Mouse (Mus musculus) forebrain, embryonic 13.5 days (tissue): ENCODE measurements around the gene Srrm3. TPM values are rescaled to one million over a fixed set of nuclear protein-coding genes. Genes with fewer than 3 reads are reported as not detected.

Source experiments
- ATAC-seq: fragments of 200-750 bp; cut with Nextera tagmentation; 2 replicates; pipeline ENCODE4 v1.8.0; 2017
- H3K27ac ChIP-seq: fragments of 300-500 bp; sonication (generic); 2 replicates; pipeline ENCODE4 v1.5.1; 2015; ENCODE audit warnings: inconsistent platforms, mild to moderate bottlenecking, moderate library complexity
- H3K27me3 ChIP-seq: fragments of 300-500 bp; sonication (generic); 2 replicates; pipeline ENCODE4 v1.6.1; 2015; ENCODE audit warnings: mild to moderate bottlenecking, inconsistent platforms
- H3K36me3 ChIP-seq: fragments of 300-500 bp; sonication (generic); 2 replicates; pipeline ENCODE4 v1.6.1; 2015; ENCODE audit warnings: mild to moderate bottlenecking, inconsistent platforms; ENCODE audit not compliant: poor library complexity, severe bottlenecking
- H3K4me1 ChIP-seq: fragments of 300-500 bp; sonication (generic); 2 replicates; pipeline ENCODE4 v1.6.1; 2015; ENCODE audit warnings: inconsistent platforms
- H3K4me2 ChIP-seq: fragments of 300-500 bp; sonication (generic); 2 replicates; pipeline ENCODE4 v1.6.1; 2015; ENCODE audit warnings: inconsistent platforms, mild to moderate bottlenecking, moderate library complexity
- H3K4me3 ChIP-seq: fragments of 300-500 bp; sonication (generic); 2 replicates; pipeline ENCODE4 v1.5.1; 2015; ENCODE audit warnings: mild to moderate bottlenecking, inconsistent platforms
- H3K9ac ChIP-seq: fragments of 300-500 bp; sonication (generic); 2 replicates; pipeline ENCODE4 v1.6.1; 2015; ENCODE audit warnings: mild to moderate bottlenecking, inconsistent platforms
- H3K9me3 ChIP-seq: fragments of 300-500 bp; sonication (generic); replicated peaks from 2 replicates; pipeline ENCODE4 v1.6.1; 2016; ENCODE audit warnings: inconsistent platforms
- WGBS: fragments of 180-500 bp; shearing (Covaris S2); methylation state at CpG from one replicate; pipeline ENCODE4 v1.1.7; 2015; 5-methylcytosine and 5-hydroxymethylcytosine counted together
- polyA plus RNA-seq: library from polyadenylated mRNA; unstranded; fragments of >200 nt; fragmentation: Nextera tagmentation; extraction: Ambion mirVana; gene quantifications from 2 replicates; pipeline ENCODE4 v1.2.1, GENCODE M21; 2015

The Srrm3 gene
- 45.8 and 52.8 TPM in 2 replicates for polyA plus RNA-seq

DNA sequence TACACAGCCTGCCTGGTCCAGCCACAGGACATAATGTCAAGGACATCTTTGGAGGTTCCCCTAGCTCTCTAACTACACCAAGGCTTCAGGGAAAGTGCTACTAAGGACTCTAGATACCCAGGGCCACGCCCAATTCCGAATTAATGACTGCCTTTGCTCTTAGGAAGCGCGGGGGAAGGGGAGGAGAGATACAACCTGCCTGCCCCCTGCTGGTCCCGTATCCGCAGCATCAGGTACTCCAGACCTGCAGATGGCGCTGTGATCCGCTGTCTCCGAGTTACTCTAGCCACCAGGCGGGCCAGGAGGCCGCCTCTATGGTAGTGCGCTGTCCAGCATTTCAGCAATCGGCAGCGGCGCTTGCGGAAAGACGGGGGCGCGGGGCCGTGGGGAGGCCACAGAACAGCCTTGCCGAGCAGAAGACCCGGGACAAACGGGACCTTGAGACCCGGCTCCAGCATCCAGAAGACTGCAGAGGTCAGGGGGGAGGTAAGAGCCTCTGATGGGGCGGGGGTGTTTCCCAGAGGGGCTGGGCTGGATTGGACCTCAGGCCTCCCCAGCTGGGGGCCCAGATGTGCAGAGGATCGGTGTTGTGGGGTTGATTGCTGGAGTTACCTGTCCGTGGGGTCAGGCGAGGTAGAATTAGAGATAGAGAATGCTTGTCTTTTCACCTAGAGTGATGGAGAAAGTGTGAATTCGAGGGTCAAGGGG is at the start of gene Srrm3:
TSS of gene Srrm3 (plus strand) at position 336 of the 708 bp plus-strand sequence.
- WGBS, result 3% methylated on average over 29 of the region's 29 CpGs
- peak; percentile 77 for ATAC-seq
- Histone ChIP-seq H3K4me2 (peak within 1 kb of the TSS; percentile 68), H3K4me3 (peak within 1 kb of the TSS; percentile 60), H3K36me3 (no peaks in the 10 kb centered on the region), H3K27me3 (peaks cover 7% of the 10 kb centered on the region; the same call in 1 of the 2 replicates), H3K9ac (peak within 1 kb of the TSS; percentile 86), H3K9me3 (no peaks in the 10 kb centered on the region), H3K27ac (no peak within 1 kb of the TSS; the same call in 1 of the 2 replicates), H3K4me1 (peaks cover 18% of the 10 kb centered on the region)

DNA sequence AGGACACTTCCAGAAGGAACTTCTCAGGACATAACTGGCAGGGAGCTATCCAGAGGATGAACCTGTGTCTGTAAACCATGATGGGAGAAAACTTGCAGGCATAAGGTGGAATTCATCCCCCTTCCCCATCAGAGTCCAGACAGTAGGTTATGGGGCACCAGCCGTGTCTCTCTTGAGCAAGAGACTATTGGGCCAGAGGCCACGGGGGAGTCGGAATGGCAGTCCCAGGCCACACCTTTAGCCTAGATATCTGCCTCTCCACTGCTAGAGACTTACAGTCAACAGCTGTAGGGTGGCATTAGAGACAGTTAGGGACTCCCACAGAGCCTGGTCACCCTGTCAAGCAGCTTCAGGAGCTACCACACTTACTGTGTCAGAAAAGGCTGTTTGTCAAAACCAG is 44.8 kb upstream of the Srrm3 start:
- no peak overlapping the region for H3K9ac ChIP-seq

DNA sequence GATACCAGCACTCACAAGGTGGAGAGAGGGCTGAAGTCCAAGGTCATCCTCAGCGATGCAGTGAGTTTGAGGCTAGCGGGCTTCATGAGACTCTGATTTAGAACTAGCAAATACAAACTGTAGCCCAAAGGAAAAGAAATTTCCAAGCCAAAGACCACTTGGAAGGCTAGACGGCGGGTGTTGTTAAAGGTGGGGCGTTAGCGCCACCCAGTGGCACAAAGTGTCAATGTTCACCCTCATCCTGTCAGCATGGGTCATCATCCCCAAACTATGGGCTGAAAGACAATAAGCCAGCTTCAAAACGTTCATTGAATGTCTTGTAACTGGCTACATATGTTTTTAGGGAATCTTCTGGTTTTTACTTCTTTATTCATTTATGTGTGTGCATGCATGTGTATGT is 43.2 kb upstream of the Srrm3 start:
- Histone ChIP-seq H3K27ac (no peak overlapping the region), H3K4me1 (no peaks in the 10 kb centered on the region), H3K27me3 (no peaks in the 10 kb centered on the region; the same call in 1 of the 2 replicates), H3K36me3 (no peaks in the 10 kb centered on the region), H3K4me3 (no peak overlapping the region), H3K4me2 (no peak overlapping the region), H3K9ac (no peak overlapping the region), H3K9me3 (no peaks in the 10 kb centered on the region)
- WGBS, result under 1% methylated on average over 7 of the region's 7 CpGs
- 0 out of 2 replicates have a peak, but pooled peaks have one; percentile 24 for ATAC-seq

More for the DNA sequence above, 44.8 kb upstream of the Srrm3 start:
- Histone ChIP-seq H3K27me3 (no peaks in the 10 kb centered on the region; the same call in 1 of the 2 replicates), H3K9me3 (no peaks in the 10 kb centered on the region), H3K4me2 (no peak overlapping the region), H3K4me1 (no peaks in the 10 kb centered on the region), H3K4me3 (no peak overlapping the region), H3K36me3 (no peaks in the 10 kb centered on the region), H3K27ac (no peak overlapping the region)
- 89% methylated on average over 3 of the region's 3 CpGs for WGBS
- no peak for ATAC-seq

DNA sequence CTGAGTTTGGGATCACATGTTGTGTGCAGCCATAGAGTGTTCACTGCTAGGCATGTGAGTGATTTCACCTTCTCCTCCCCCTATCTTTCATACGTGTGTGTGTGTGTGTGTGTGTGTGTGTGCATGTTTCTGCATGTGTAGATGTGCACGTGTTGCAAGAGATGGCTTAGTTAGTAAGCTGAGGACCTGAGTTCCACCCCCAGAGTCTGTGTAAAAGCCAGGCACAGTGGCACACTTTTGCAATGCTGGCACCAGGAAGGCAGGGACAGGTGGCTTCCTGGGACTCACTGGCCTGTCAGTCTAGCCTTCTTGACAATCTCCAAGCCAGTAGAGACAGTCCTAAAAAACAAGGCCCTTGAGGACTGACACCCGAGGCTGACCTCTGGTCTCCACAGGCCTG is 41.7 kb upstream of the Srrm3 start:
- no peaks in the 10 kb centered on the region; the same call in 1 of the 2 replicates for H3K27me3 ChIP-seq
- H3K4me3 ChIP-seq, result no peak overlapping the region
- H3K9ac ChIP-seq, result no peak overlapping the region
- no peak overlapping the region for H3K4me2 ChIP-seq
- no peak overlapping the region for H3K27ac ChIP-seq
- no peaks in the 10 kb centered on the region for H3K9me3 ChIP-seq
- no peaks in the 10 kb centered on the region for H3K4me1 ChIP-seq
- ATAC-seq, result no peak
- WGBS, result 60% methylated on average over 3 of the region's 3 CpGs
- H3K36me3 ChIP-seq, result no peaks in the 10 kb centered on the region

DNA sequence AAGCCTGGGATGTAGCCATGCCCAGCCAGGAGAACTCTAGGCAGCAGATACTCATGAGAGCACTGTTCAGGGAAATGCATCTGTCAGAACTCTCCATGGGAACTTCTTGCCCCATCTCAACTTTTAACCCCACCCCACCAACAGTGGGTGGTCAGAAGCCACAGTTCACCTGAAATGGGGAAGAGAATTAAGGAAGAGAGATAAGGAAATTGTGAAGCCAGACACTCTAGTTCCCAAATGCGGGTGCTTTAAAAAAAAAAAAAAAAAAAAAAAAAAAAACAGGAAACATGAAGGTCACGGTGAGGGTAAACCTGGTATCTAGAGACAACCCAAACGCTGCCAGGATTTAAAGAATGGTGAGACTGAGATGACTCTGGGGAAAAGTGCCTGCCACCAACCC is 34.2 kb upstream of the Srrm3 start:
- no peaks in the 10 kb centered on the region for H3K36me3 ChIP-seq
- H3K4me1 ChIP-seq, result peaks cover 3% of the 10 kb centered on the region
- no peak overlapping the region for H3K27ac ChIP-seq
- no peak overlapping the region for H3K4me2 ChIP-seq
- H3K27me3 ChIP-seq, result 0 out of 2 replicates have a peak, but pooled peaks cover 5% of the 10 kb centered on the region
- 74% methylated on average over 3 of the region's 3 CpGs for WGBS
- H3K9me3 ChIP-seq, result no peaks in the 10 kb centered on the region
- ATAC-seq, result no peak
- no peak overlapping the region for H3K9ac ChIP-seq
- H3K4me3 ChIP-seq, result no peak overlapping the region

DNA sequence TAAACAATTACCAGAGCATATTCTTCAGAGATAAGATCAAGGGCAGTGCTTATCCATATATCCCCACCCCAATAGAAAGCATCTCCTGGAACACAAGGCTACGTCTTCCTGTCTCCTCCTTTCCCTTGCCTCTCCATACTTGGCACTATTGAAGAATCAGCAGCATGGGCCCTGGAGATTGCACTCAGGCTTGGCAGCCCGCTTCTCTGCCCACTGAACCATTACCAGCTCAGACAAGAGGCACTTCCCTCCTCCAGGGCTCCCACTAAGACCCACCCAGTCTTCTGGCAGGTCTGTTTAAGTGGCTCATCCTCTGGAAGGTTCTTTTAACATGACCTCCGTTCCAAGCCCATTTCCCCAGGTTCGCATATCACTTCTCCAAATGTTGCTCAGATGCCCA is 30.1 kb upstream of the Srrm3 start:
- Histone ChIP-seq H3K4me3 (no peak overlapping the region), H3K4me2 (no peak overlapping the region), H3K27ac (no peak overlapping the region), H3K4me1 (peaks cover 28% of the 10 kb centered on the region), H3K9me3 (no peaks in the 10 kb centered on the region), H3K36me3 (peaks cover 1% of the 10 kb centered on the region), H3K9ac (peak overlapping the region; percentile 12; the same call in 1 of the 2 replicates), H3K27me3 (0 out of 2 replicates have a peak, but pooled peaks cover 5% of the 10 kb centered on the region)
- 84% methylated on average over 4 of the region's 4 CpGs for WGBS
- ATAC-seq, result no peak

DNA sequence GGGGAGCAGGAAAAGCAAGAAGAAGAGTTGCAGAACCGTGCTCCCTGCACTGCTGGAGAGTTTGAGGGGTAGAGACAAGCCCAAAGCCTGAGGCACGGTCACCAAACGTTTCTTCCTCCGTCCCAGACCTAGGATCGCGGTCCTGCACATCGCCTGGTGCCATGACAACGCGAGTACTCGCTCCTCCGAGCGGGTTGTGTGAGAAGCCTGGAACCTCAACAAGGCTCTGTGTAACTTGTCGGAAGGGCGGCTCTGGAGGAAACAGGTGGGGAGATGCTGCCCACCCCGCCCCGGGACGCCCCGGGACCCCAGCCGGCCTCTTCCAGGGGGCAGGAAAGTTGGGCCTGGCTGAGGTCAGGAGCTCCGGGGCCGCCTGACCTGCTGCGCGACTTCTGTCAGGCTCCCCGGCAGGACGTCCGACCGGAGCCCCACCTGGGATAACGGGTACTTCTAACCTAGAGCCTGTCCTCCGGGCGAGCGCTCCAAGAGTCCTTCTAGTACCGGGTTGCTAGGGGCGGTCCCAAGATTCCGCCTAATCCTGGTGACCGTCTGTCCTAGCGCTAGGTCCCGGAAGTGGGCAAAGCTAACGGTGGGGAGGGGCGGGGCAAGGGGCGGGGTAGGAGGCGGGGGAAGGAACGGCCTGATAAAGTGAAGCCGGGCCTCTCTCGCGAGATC is 28.8 kb upstream of the Srrm3 start, which contains the start of gene Styxl1:
TSS of gene Styxl1 (minus strand) at position 590 of the 675 bp plus-strand sequence.
- 0% methylated on average over 45 of the region's 45 CpGs for WGBS
- peak within 1 kb of the TSS; percentile 96 for H3K9ac ChIP-seq
- peaks cover 28% of the 10 kb centered on the region for H3K4me1 ChIP-seq
- peak within 1 kb of the TSS; percentile 85 for H3K4me3 ChIP-seq
- 0 out of 2 replicates have a peak, but pooled peaks cover 5% of the 10 kb centered on the region for H3K27me3 ChIP-seq
- no peaks in the 10 kb centered on the region for H3K9me3 ChIP-seq
- peaks cover 15% of the 10 kb centered on the region for H3K36me3 ChIP-seq
- H3K4me2 ChIP-seq, result peak within 1 kb of the TSS; percentile 93
- peak; percentile 93 for ATAC-seq
- peak within 1 kb of the TSS; percentile 90 for H3K27ac ChIP-seq

DNA sequence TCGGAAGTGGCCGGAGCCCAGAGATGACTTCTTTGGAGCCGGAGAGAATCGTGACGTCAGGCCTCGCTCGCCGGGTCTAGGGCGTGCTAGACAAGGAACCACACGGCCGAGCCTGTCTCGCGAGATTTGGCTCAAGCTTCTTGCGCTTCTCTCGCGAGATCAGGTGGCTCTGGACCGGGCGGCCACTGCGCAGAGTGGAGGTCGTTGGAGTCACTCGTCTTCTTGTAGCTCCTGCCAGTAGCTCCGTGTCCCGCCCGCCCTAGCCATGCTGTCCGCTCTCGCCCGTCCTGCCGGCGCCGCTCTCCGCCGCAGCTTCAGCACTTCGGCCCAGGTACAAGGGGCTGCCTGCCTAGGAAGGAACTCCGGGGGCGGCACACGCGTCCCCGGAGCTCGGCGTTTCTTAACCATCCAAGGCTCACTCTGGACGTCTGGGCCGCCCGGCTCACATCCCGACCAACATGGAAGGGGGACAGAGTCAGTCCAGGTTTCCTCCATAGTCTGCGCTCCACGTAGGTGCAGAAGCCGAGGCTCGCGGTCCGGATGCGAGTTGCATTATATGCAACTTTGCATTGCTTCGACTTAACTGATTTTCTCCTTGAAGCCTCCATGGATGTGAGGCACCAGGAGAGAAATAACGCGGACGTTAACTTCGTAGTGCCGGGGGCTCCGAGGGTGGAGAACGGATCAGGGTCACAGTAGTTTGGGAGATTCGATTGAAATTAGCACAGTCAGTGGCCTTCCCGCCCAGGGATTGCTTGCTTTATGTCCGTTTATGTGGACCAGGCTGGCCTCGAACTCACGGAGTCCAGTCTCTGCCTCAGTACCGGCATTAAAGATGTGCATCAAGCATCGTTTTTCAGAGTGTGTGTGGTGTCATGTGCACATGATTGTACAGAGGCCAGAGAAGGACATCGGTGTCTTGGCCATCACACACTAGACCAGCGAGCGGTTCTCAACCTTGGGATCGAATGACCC is 27.9 kb upstream of the Srrm3 start, which contains the start of gene Mdh2:
TSS of gene Mdh2 (plus strand) at position 10 of the 975 bp plus-strand sequence.
- Histone ChIP-seq H3K27me3 (0 out of 2 replicates have a peak, but pooled peaks cover 5% of the 10 kb centered on the region), H3K36me3 (peaks cover 23% of the 10 kb centered on the region), H3K9me3 (no peaks in the 10 kb centered on the region), H3K4me3 (peak within 1 kb of the TSS; percentile 85), H3K9ac (peak within 1 kb of the TSS; percentile 96), H3K27ac (peak within 1 kb of the TSS; percentile 90), H3K4me2 (peak within 1 kb of the TSS; percentile 93), H3K4me1 (peaks cover 28% of the 10 kb centered on the region)
- peak; percentile 99 for ATAC-seq
- 1% methylated on average over 69 of the region's 70 CpGs for WGBS

DNA sequence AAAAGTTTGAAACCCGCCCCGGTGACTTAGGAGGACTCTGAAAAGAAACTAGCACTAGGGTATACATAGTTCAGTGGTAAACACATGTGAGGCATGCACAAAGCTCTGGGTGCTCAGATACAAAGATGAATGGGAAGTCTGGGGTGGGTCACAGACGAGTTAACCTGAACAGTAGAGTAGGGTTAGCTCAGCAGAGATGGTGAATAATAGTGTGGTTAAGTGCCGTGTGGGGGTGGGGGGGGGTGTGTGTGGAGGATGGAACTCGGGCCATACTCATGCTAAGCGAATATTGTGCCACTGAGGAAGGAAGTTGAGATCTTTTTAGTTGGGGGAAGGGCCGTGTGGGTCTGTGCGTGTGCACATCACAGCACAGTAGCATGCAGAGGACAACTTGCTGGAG is 26.4 kb upstream of the Srrm3 start:
- no peak for ATAC-seq
- H3K4me3 ChIP-seq, result no peak overlapping the region
- no peak overlapping the region for H3K27ac ChIP-seq
- H3K9ac ChIP-seq, result peak overlapping the region; percentile 96
- peaks cover 28% of the 10 kb centered on the region for H3K4me1 ChIP-seq
- H3K36me3 ChIP-seq, result peaks cover 39% of the 10 kb centered on the region
- 88% methylated on average over 8 of the region's 8 CpGs for WGBS
- H3K9me3 ChIP-seq, result no peaks in the 10 kb centered on the region
- H3K27me3 ChIP-seq, result 0 out of 2 replicates have a peak, but pooled peaks cover 5% of the 10 kb centered on the region
- H3K4me2 ChIP-seq, result peak overlapping the region; percentile 93; the same call in 1 of the 2 replicates

DNA sequence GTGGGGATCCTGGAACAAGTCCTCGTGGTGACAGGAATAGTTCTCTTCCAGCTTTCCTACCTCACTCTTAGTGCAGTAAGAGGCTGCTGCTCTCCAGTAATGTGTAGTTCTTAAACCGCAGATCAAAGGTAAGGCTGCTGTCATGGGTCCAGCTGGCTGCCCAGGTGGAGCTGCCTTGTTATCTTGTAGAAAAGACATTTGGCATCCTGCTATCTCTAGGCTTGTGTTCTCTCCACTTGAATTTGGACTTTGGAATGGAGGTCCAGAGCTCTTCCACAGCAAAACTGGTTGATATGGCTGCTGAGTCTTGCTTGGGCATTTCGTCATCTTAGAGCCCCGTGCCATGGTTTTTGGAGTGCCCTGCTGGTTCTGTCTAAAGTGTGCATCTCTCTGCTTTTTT is 23.8 kb upstream of the Srrm3 start:
- ATAC-seq, result no peak
- H3K36me3 ChIP-seq, result peaks cover 65% of the 10 kb centered on the region
- no peaks in the 10 kb centered on the region for H3K9me3 ChIP-seq

More for the DNA sequence above, 23.8 kb upstream of the Srrm3 start:
- no peak overlapping the region for H3K27ac ChIP-seq
- H3K4me3 ChIP-seq, result no peak overlapping the region
- no peaks in the 10 kb centered on the region for H3K27me3 ChIP-seq
- no peak overlapping the region for H3K9ac ChIP-seq
- no peak overlapping the region for H3K4me2 ChIP-seq
- WGBS, result 90% methylated on average over 4 of the region's 4 CpGs
- peaks cover 22% of the 10 kb centered on the region for H3K4me1 ChIP-seq
